Mouse (Mus musculus) MEL (cell line): ENCODE measurements around the gene Ccdc12.

Experiments used
- CHD1 ChIP-seq: IDR thresholded peaks from 2 replicates; pipeline ENCODE4 v1.6.1; 2012; ENCODE audit warnings: low read depth, mild to moderate bottlenecking, inconsistent platforms, low read length, improper control_type of control experiment
- CTCF ChIP-seq, 3 experiments: IDR thresholded peaks in 2 of 3; conservative IDR thresholded peaks in 1 of 3; 2 replicates each; pipeline ENCODE4 v1.5.1; 2011 to 2012; ENCODE audit warnings: low read length in 3 of 3, low read depth in 2 of 3, mild to moderate bottlenecking in 2 of 3, improper control_type of control experiment in 1 of 3, inconsistent platforms in 1 of 3, mixed read lengths in 1 of 3, moderate library complexity in 1 of 3; ENCODE audit not compliant: control insufficient read depth in 1 of 3, insufficient read depth in 1 of 3, poor library complexity in 1 of 3, severe bottlenecking in 1 of 3
- E2F4 ChIP-seq: IDR thresholded peaks from 2 replicates; pipeline ENCODE4 v1.6.1; 2011; ENCODE audit warnings: low read depth, low read length, improper control_type of control experiment, borderline replicate concordance
- EP300 ChIP-seq, 2 experiments: IDR thresholded peaks; 2 replicates each; pipeline ENCODE4 v1.6.1; 2011; ENCODE audit warnings: improper control_type of control experiment in 2 of 2, low read length in 2 of 2, low read depth in 1 of 2, mild to moderate bottlenecking in 1 of 2
- GATA1 ChIP-seq: IDR thresholded peaks from 2 replicates; pipeline ENCODE4 v1.6.1; 2011; ENCODE audit warnings: low read depth, low read length, improper control_type of control experiment
- JUND ChIP-seq: IDR thresholded peaks from 2 replicates; pipeline ENCODE4 v1.6.1; 2011; ENCODE audit warnings: low read depth, mild to moderate bottlenecking, improper control_type of control experiment, low read length
- MAFK ChIP-seq: IDR thresholded peaks from 2 replicates; pipeline ENCODE4 v1.6.1; 2011; ENCODE audit warnings: low read depth, mild to moderate bottlenecking, low read length, improper control_type of control experiment, borderline replicate concordance
- MEF2A ChIP-seq: IDR thresholded peaks from 2 replicates; pipeline ENCODE4 v1.6.1; 2014; ENCODE audit warnings: low read depth, mild to moderate bottlenecking, inconsistent platforms, low read length, improper control_type of control experiment; ENCODE audit not compliant: poor library complexity, insufficient replicate concordance, severe bottlenecking; ENCODE audit errors: extremely low read depth
- POLR2A ChIP-seq, 2 experiments: IDR thresholded peaks; 2 replicates each; pipeline ENCODE4 v1.6.1; 2011 to 2012; ENCODE audit warnings: low read length in 2 of 2, mild to moderate bottlenecking in 2 of 2, control low read depth in 1 of 2, improper control_type of control experiment in 1 of 2, low read depth in 1 of 2, moderate library complexity in 1 of 2; ENCODE audit not compliant: control insufficient read depth in 1 of 2, insufficient read depth in 1 of 2, poor library complexity in 1 of 2
- POLR2AphosphoS2 ChIP-seq: IDR thresholded peaks from 2 replicates; pipeline ENCODE4 v1.6.1; 2011; ENCODE audit warnings: low read length, improper control_type of control experiment
- TCF12 ChIP-seq: IDR thresholded peaks from 2 replicates; pipeline ENCODE4 v1.6.1; 2014; ENCODE audit warnings: low read depth, mild to moderate bottlenecking, inconsistent platforms, low read length, improper control_type of control experiment, moderate library complexity
- USF1 ChIP-seq: IDR thresholded peaks from 2 replicates; pipeline ENCODE4 v1.6.1; 2014; ENCODE audit warnings: low read depth, mild to moderate bottlenecking, inconsistent platforms, low read length, improper control_type of control experiment, moderate library complexity
- ZC3H11A ChIP-seq: IDR thresholded peaks from 2 replicates; pipeline ENCODE4 v1.6.1; 2012; ENCODE audit warnings: low read depth, mild to moderate bottlenecking, inconsistent platforms, low read length, improper control_type of control experiment

- no peak for TF ChIP-seq MEF2A
- TF ChIP-seq TCF12: no peak
- no peak for TF ChIP-seq EP300 (IDR thresholded peaks at IDR 0.05; ENCODE audit: low read depth in 1 of 2, low read length in 2 of 2)
- no peak for TF ChIP-seq CTCF (IDR thresholded peaks at IDR 0.05 in 2 of 3, conservative IDR thresholded peaks at IDR 0.05 in 1 of 3; ENCODE audit: control insufficient read depth in 1 of 3, insufficient read depth in 1 of 3, low read depth in 2 of 3, low read length in 3 of 3, poor library complexity in 1 of 3, severe bottlenecking in 1 of 3)
- no peak for TF ChIP-seq GATA1
- no peak for TF ChIP-seq USF1
- TF ChIP-seq MAFK: no peak
- TF ChIP-seq POLR2AphosphoS2: no peak
- no peak for TF ChIP-seq E2F4
- no peak for TF ChIP-seq ZC3H11A
- TF ChIP-seq CHD1: no peak
- no peak for TF ChIP-seq POLR2A (IDR thresholded peaks at IDR 0.05; ENCODE audit: control insufficient read depth in 1 of 2, insufficient read depth in 1 of 2, low read depth in 1 of 2, low read length in 2 of 2, poor library complexity in 1 of 2)
- TF ChIP-seq JUND: no peak
Measured at GRCm38 (mm10) chr9:110673107-110673752, 16.9 kb downstream of the Ccdc12 start.
